Comparison of ENCODE assay signal across 11 mouse cellular contexts in genomic region chr11:60232441-60233058, GRCm38 (mm10). TPM values are rescaled to one million over a fixed set of nuclear protein-coding genes. Genes with fewer than 3 reads are reported as not detected.
A peak's percentile ranks its signal among the peaks of the same experiment; 100 is the strongest.
DNase-seq lines count a peak whose midpoint lies in the region; ATAC-seq and TF ChIP-seq lines count a peak whose summit lies in the region.
"Had no signal": no experiment of that assay in that cellular context is flagged by ENCODE, and none has a peak within 500 bp of the region (broad histone marks: within the 10 kb centered on the region; RNA-seq: fewer than 3 reads in every experiment).

No protein-coding gene starts in this region.

- WGBS in heart, embryonic 10.5 days: 77% methylated on average over 14 of the region's 14 CpGs
- 61% methylated on average over 14 of the region's 14 CpGs for WGBS in lung, embryonic 14.5 days
- 67% methylated on average over 14 of the region's 14 CpGs for WGBS in lung, adult 2 months
- 73% methylated on average over 14 of the region's 14 CpGs for WGBS in embryonic facial prominence, embryonic 13.5 days

- peaks cover 53% of the 10 kb centered on the region for H3K4me1 ChIP-seq in heart, embryonic 10.5 days
- peaks cover 17% of the 10 kb centered on the region for H3K4me1 ChIP-seq in lung, embryonic 14.5 days (ENCODE audit: insufficient read depth)
- H3K4me1 ChIP-seq in lung, adult 2 months (ENCODE audit: control insufficient read depth, insufficient read depth, low read length): no peaks in the 10 kb centered on the region; the same call in 1 of the 2 replicates
- H3K4me1 ChIP-seq in embryonic facial prominence, embryonic 13.5 days: peaks cover 25% of the 10 kb centered on the region

- DNase-seq in heart, embryonic 10.5 days (ENCODE audit: low spot score): no peak
- DNase-seq in heart, postnatal 25 days (ENCODE audit: low spot score): no peak
- DNase-seq in lung, embryonic 14.5 days: no peak
- DNase-seq in lung, adult 2 months: no peak
- peak; percentile 40 for DNase-seq in thymus, postnatal 0 days (ENCODE audit: low spot score)
- DNase-seq in cerebellum, adult 11 months: no peak
- DNase-seq in spleen, postnatal 36 days (ENCODE audit: low spot score in 2 of 2): no peak
- DNase-seq: adrenal gland, postnatal 25 days had no signal

- no peak for TF ChIP-seq POLR2A in lung, adult 2 months (IDR thresholded peaks at IDR 0.05; ENCODE audit: borderline replicate concordance, extremely low read depth, low read depth, low read length)

- H3K4me2 ChIP-seq in lung, embryonic 14.5 days: no peak overlapping the region
- no peak overlapping the region for H3K4me2 ChIP-seq in embryonic facial prominence, embryonic 13.5 days
- H3K4me2 ChIP-seq: midbrain, embryonic 13.5 days had no signal

- H3K9ac ChIP-seq in lung, embryonic 14.5 days: peak overlapping the region; percentile 6; the same call in 1 of the 2 replicates
- H3K9ac ChIP-seq in embryonic facial prominence, embryonic 13.5 days: 0 out of 2 replicates have a peak overlapping the region, but pooled peaks have one; percentile 1

- no peaks in the 10 kb centered on the region for H3K9me3 ChIP-seq in heart, embryonic 10.5 days
- no peaks in the 10 kb centered on the region for H3K9me3 ChIP-seq in lung, embryonic 14.5 days (ENCODE audit: low read depth, low read length)
- no peaks in the 10 kb centered on the region for H3K9me3 ChIP-seq in embryonic facial prominence, embryonic 13.5 days
- H3K9me3 ChIP-seq: midbrain, embryonic 13.5 days had no signal

- no peak for ATAC-seq in lung, embryonic 14.5 days (ENCODE audit: insufficient read depth)
- no peak for ATAC-seq in embryonic facial prominence, embryonic 13.5 days (ENCODE audit: insufficient number of reproducible peaks, insufficient read depth, low FRiP score, low TSS enrichment, low read depth)
- ATAC-seq: intestine, embryonic 16.5 days had no signal

- no peak for TF ChIP-seq CTCF in lung, embryonic 14.5 days (IDR thresholded peaks at IDR 0.05; ENCODE audit: low read depth)
- no peak for TF ChIP-seq CTCF in lung, adult 2 months (IDR thresholded peaks at IDR 0.05; ENCODE audit: insufficient read depth, low read length)

- H3K27ac ChIP-seq in heart, embryonic 10.5 days: peak overlapping the region; percentile 79
- peak overlapping the region; percentile 46; the same call in 1 of the 2 replicates for H3K27ac ChIP-seq in lung, embryonic 14.5 days (ENCODE audit: low read depth)
- H3K27ac ChIP-seq in embryonic facial prominence, embryonic 13.5 days: 0 out of 2 replicates have a peak overlapping the region, but pooled peaks have one; percentile 4

- no peaks in the 10 kb centered on the region for H3K27me3 ChIP-seq in heart, embryonic 10.5 days (ENCODE audit: insufficient read depth, poor library complexity, severe bottlenecking)
- no peaks in the 10 kb centered on the region for H3K27me3 ChIP-seq in lung, embryonic 14.5 days (ENCODE audit: insufficient read depth, low read length)
- H3K27me3 ChIP-seq in embryonic facial prominence, embryonic 13.5 days: no peaks in the 10 kb centered on the region
- H3K27me3 ChIP-seq: midbrain, embryonic 13.5 days had no signal

- H3K36me3 ChIP-seq in heart, embryonic 10.5 days: peaks cover 5% of the 10 kb centered on the region
- H3K36me3 ChIP-seq in lung, embryonic 14.5 days (ENCODE audit: insufficient read depth): peaks cover 7% of the 10 kb centered on the region; the same call in 1 of the 2 replicates
- peaks cover 15% of the 10 kb centered on the region for H3K36me3 ChIP-seq in embryonic facial prominence, embryonic 13.5 days

- no peak overlapping the region for H3K4me3 ChIP-seq in heart, embryonic 10.5 days
- H3K4me3 ChIP-seq in lung, embryonic 14.5 days (ENCODE audit: low read depth, low read length): no peak overlapping the region
- H3K4me3 ChIP-seq in lung, adult 2 months (replicated peaks; ENCODE audit: extremely low read depth, low read depth, low read length): no peak overlapping the region
- no peak overlapping the region for H3K4me3 ChIP-seq in embryonic facial prominence, embryonic 13.5 days
- H3K4me3 ChIP-seq: midbrain, embryonic 13.5 days had no signal

- intact Hi-C loops in heart, postnatal 25 days (cut with DNase I): no loop called here

RNA-seq across cellular contexts. Expression of gene Srebf1, which starts 10.2 kb away (rescaled TPM):
- polyA plus RNA-seq in heart, embryonic 10.5 days (2016; fragmentation: Nextera tagmentation; extraction: Ambion mirVana): 38.2 and 40.3 TPM in 2 replicates
- total RNA-seq in heart, postnatal 25 days (2021): 10 to 100 TPM; 30.7 to 38.3 TPM
- polyA plus RNA-seq in lung, embryonic 14.5 days (2014; fragmentation: Nextera tagmentation; extraction: Ambion mirVana): 73.9 and 77.2 TPM in 2 replicates
- 206 and 236 TPM in 2 replicates for polyA plus RNA-seq in lung, adult 2 months (2012; rRNA removed)
- polyA plus RNA-seq in embryonic facial prominence, embryonic 13.5 days (2015; fragmentation: Nextera tagmentation; extraction: Ambion mirVana): 59.1 and 61.9 TPM in 2 replicates
- polyA plus RNA-seq in thymus, postnatal 0 days (2015; fragmentation: Nextera tagmentation; extraction: Ambion mirVana): 82.6 and 100 TPM in 2 replicates

Comparison
In these comparisons a context has a peak if more than half of its experiments do, and no peak if none do; other contexts are left out.
1. H3K27ac ChIP-seq: peak in every context shown above with its lines; median percentile 79 in heart, embryonic 10.5 days; 46 in lung, embryonic 14.5 days; 4 in embryonic facial prominence, embryonic 13.5 days.